Mouse (Mus musculus): ENCODE measurements around the gene Prkag1. TPM values are rescaled to one million over a fixed set of nuclear protein-coding genes. Genes with fewer than 3 reads are reported as not detected.

Gene Prkag1
- polyA plus RNA-seq, 1 experiment from 2014 or later, result 47.4 TPM

DNA sequence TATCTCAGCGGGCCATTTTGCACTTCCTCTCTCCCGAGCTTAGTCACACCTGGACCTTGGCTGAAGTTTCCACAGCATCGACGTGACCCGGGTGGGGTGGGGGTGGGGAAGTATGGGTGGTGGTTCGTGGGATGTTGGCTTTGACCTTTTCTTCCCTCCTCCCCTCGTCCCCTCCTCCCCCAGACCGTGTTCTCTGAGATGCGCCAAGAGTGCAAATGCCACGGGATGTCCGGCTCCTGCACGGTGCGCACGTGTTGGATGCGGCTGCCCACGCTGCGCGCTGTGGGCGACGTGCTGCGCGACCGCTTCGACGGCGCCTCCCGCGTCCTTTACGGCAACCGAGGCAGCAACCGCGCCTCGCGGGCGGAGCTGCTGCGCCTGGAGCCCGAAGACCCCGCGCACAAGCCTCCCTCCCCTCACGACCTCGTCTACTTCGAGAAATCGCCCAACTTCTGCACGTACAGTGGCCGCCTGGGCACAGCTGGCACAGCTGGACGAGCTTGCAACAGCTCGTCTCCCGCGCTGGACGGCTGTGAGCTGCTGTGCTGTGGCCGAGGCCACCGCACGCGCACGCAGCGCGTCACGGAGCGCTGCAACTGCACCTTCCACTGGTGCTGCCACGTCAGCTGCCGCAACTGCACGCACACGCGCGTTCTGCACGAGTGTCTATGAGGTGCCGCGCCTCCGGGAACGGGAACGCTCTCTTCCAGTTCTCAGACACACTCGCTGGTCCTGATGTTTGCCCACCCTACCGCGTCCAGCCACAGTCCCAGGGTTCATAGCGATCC is 38.9 kb downstream of the Prkag1 start:
- no peak overlapping the region for H3K9ac ChIP-seq (replicated peaks)
- ATAC-seq, result no peak
- no peaks in the 10 kb centered on the region for H3K36me3 ChIP-seq (replicated peaks; ENCODE audit: insufficient read depth, low read length)
- no peak overlapping the region for H3K4me3 ChIP-seq (ENCODE audit: low read depth, low read length)
- peak; percentile 14 for DNase-seq
- TF ChIP-seq CTCF (IDR thresholded peaks at IDR 0.05; ENCODE audit: low read depth) (no peak), EP300 (IDR thresholded peaks at IDR 0.05; ENCODE audit: low read depth) (no peak)
- H3K4me2 ChIP-seq (ENCODE audit: low read depth, low read length), result no peak overlapping the region
- peaks cover 97% of the 10 kb centered on the region for H3K27me3 ChIP-seq (ENCODE audit: insufficient read depth, low read length)
- no peaks in the 10 kb centered on the region for H3K9me3 ChIP-seq (ENCODE audit: low read length)
- peaks cover 15% of the 10 kb centered on the region for H3K4me1 ChIP-seq (ENCODE audit: insufficient read depth)
- whole genome bisulfite sequencing (ENCODE audit: insufficient replicate concordance), result 2% methylated on average over 75 of the region's 75 CpGs
- no peak overlapping the region for H3K27ac ChIP-seq (ENCODE audit: low read depth)

GRCm38 (mm10) chr15:98791771-98792170 is 39.5 kb downstream of the Prkag1 start:
- H3K36me3 ChIP-seq (replicated peaks; ENCODE audit: insufficient read depth, low read length), result no peaks in the 10 kb centered on the region
- no peak for ATAC-seq
- H3K9ac ChIP-seq (replicated peaks), result no peak overlapping the region
- H3K27me3 ChIP-seq (ENCODE audit: insufficient read depth, low read length), result peaks cover 94% of the 10 kb centered on the region
- peak; percentile 17 for DNase-seq
- WGBS (ENCODE audit: insufficient replicate concordance), result 6% methylated on average over 21 of the region's 23 CpGs
- no peak overlapping the region for H3K4me3 ChIP-seq (ENCODE audit: low read depth, low read length)
- TF ChIP-seq EP300 (IDR thresholded peaks at IDR 0.05; ENCODE audit: low read depth) (no peak), CTCF (IDR thresholded peaks at IDR 0.05; ENCODE audit: low read depth) (no peak)
- H3K4me1 ChIP-seq (ENCODE audit: insufficient read depth), result peaks cover 15% of the 10 kb centered on the region
- H3K4me2 ChIP-seq (ENCODE audit: low read depth, low read length), result no peak overlapping the region
- H3K9me3 ChIP-seq (ENCODE audit: low read length), result no peaks in the 10 kb centered on the region
- no peak overlapping the region for H3K27ac ChIP-seq (ENCODE audit: low read depth)

- Histone ChIP-seq H3K27me3 (ENCODE audit: insufficient read depth, low read length) (peaks cover 89% of the 10 kb centered on the region), H3K4me2 (ENCODE audit: low read depth, low read length) (peak overlapping the region; percentile 27; the same call in 1 of the 2 replicates), H3K27ac (ENCODE audit: low read depth) (no peak overlapping the region), H3K36me3 (replicated peaks; ENCODE audit: insufficient read depth, low read length) (no peaks in the 10 kb centered on the region), H3K4me3 (ENCODE audit: low read depth, low read length) (peak overlapping the region; percentile 30), H3K4me1 (ENCODE audit: insufficient read depth) (peaks cover 15% of the 10 kb centered on the region), H3K9ac (replicated peaks) (no peak overlapping the region), H3K9me3 (ENCODE audit: low read length) (no peaks in the 10 kb centered on the region)
- TF ChIP-seq CTCF (IDR thresholded peaks at IDR 0.05; ENCODE audit: low read depth) (no peak), EP300 (IDR thresholded peaks at IDR 0.05; ENCODE audit: low read depth) (no peak)
- DNase-seq (peak; percentile 12), ATAC-seq (no peak)
- under 1% methylated on average over 12 of the region's 12 CpGs for WGBS (ENCODE audit: insufficient replicate concordance)
Measured at GRCm38 (mm10) chr15:98791221-98791620, 40.1 kb downstream of the Prkag1 start.

GRCm38 (mm10) chr15:98790761-98791160 is 40.6 kb downstream of the Prkag1 start:
- Histone ChIP-seq H3K27ac (ENCODE audit: low read depth) (no peak overlapping the region), H3K27me3 (ENCODE audit: insufficient read depth, low read length) (peaks cover 84% of the 10 kb centered on the region), H3K9me3 (ENCODE audit: low read length) (0 out of 2 replicates have a peak, but pooled peaks cover 1% of the 10 kb centered on the region), H3K9ac (replicated peaks) (no peak overlapping the region), H3K4me1 (ENCODE audit: insufficient read depth) (peaks cover 15% of the 10 kb centered on the region), H3K4me3 (ENCODE audit: low read depth, low read length) (peak overlapping the region; percentile 30), H3K4me2 (ENCODE audit: low read depth, low read length) (peak overlapping the region; percentile 27; the same call in 1 of the 2 replicates), H3K36me3 (replicated peaks; ENCODE audit: insufficient read depth, low read length) (no peaks in the 10 kb centered on the region)
- DNase-seq (peak; percentile 14), ATAC-seq (no peak)
- TF ChIP-seq EP300 (IDR thresholded peaks at IDR 0.05; ENCODE audit: low read depth) (no peak), CTCF (IDR thresholded peaks at IDR 0.05; ENCODE audit: low read depth) (no peak)
- WGBS (ENCODE audit: insufficient replicate concordance), result 1% methylated on average over 23 of the region's 23 CpGs

- Histone ChIP-seq H3K9me3 (ENCODE audit: low read length) (0 out of 2 replicates have a peak, but pooled peaks cover 4% of the 10 kb centered on the region), H3K27ac (ENCODE audit: low read depth) (no peak within 1 kb of the TSS), H3K36me3 (replicated peaks; ENCODE audit: insufficient read depth, low read length) (no peaks in the 10 kb centered on the region), H3K4me2 (ENCODE audit: low read depth, low read length) (0 out of 2 replicates have a peak within 1 kb of the TSS, but pooled peaks have one; percentile 7), H3K27me3 (ENCODE audit: insufficient read depth, low read length) (peaks cover 76% of the 10 kb centered on the region), H3K4me3 (ENCODE audit: low read depth, low read length) (peak within 1 kb of the TSS; percentile 30), H3K9ac (replicated peaks) (no peak within 1 kb of the TSS), H3K4me1 (ENCODE audit: insufficient read depth) (peaks cover 15% of the 10 kb centered on the region)
- peak; percentile 67 for DNase-seq
- 6% methylated on average over 51 of the region's 51 CpGs for WGBS (ENCODE audit: insufficient replicate concordance)
- no peak for ATAC-seq
- TF ChIP-seq CTCF (IDR thresholded peaks at IDR 0.05; ENCODE audit: low read depth) (peak; percentile 64), EP300 (IDR thresholded peaks at IDR 0.05; ENCODE audit: low read depth) (no peak)
Measured at GRCm38 (mm10) chr15:98789661-98790535, 41.4 kb downstream of the Prkag1 start, which contains the start of gene Wnt1. Gene Wnt1 (plus strand): TSS chr15:98789857.

Data from liver, postnatal 0 days (tissue).